Mouse (Mus musculus): ENCODE measurements at regions not wholly inside any gene's neighbourhood (a gene's known extent, or its start where the extent isn't known, plus 50 kb on each side); places are given as distances from the start of the nearest gene placed in this dataset.

- Histone ChIP-seq H3K4me2 (ENCODE audit: low read depth, low read length) (no peak overlapping the region), H3K27ac (ENCODE audit: low read length) (no peak overlapping the region), H3K4me1 (ENCODE audit: control insufficient read depth, insufficient read depth, low read length) (no peaks in the 10 kb centered on the region), H3K9ac (ENCODE audit: low read length) (no peak overlapping the region), H3K36me3 (ENCODE audit: control insufficient read depth, insufficient read depth, low read length) (no peaks in the 10 kb centered on the region), H3K9me3 (replicated peaks; ENCODE audit: control insufficient read depth, low read length) (no peaks in the 10 kb centered on the region), H3K4me3 (replicated peaks; ENCODE audit: low read length) (no peak overlapping the region), H3K27me3 (ENCODE audit: control insufficient read depth, insufficient read depth, low read length) (no peaks in the 10 kb centered on the region)
- no peak for ATAC-seq (ENCODE audit: insufficient read depth, low FRiP score)
- WGBS, result 64% methylated on average over 1 of the region's 1 CpGs
These were observed 267.3 kb upstream of the F930015N05Rik start for GRCm38 (mm10) chr11:64703776-64704175.

DNA sequence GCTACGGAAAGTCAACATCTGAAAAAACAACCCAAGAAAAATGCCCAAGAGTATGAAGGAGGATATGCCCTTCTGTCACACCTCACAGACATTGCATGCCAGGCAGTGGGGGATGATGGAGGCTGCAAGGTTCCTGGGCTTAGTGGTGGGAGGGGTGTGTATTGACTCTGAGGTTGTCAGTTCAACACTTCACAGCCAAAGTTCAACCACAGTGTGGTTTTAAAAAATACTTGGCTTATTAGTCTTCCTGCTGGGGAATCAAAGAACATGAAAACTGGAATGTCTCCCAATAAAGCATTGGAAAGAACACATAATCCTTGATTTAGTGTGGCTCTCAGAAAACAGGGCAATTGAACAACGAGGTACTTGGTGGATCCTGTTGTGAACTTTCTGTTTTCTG lies 267.0 kb upstream of the Elac2 start:
- Histone ChIP-seq H3K27me3 (ENCODE audit: control insufficient read depth, insufficient read depth, low read length) (no peaks in the 10 kb centered on the region), H3K9me3 (replicated peaks; ENCODE audit: control insufficient read depth, low read length) (peaks cover 4% of the 10 kb centered on the region; the same call in 1 of the 2 replicates), H3K27ac (ENCODE audit: low read length) (no peak overlapping the region), H3K9ac (ENCODE audit: low read length) (no peak overlapping the region), H3K4me3 (replicated peaks; ENCODE audit: low read length) (no peak overlapping the region), H3K4me2 (ENCODE audit: low read depth, low read length) (no peak overlapping the region), H3K4me1 (ENCODE audit: control insufficient read depth, insufficient read depth, low read length) (no peaks in the 10 kb centered on the region), H3K36me3 (ENCODE audit: control insufficient read depth, insufficient read depth, low read length) (no peaks in the 10 kb centered on the region)
- 77% methylated on average over 2 of the region's 2 CpGs for WGBS
- ATAC-seq (ENCODE audit: insufficient read depth, low FRiP score), result no peak

GRCm38 (mm10) chr11:64715182-64715581 lies 263.7 kb upstream of the Elac2 start:
- Histone ChIP-seq H3K9me3 (replicated peaks; ENCODE audit: control insufficient read depth, low read length) (no peaks in the 10 kb centered on the region; the same call in 1 of the 2 replicates), H3K27ac (ENCODE audit: low read length) (no peak overlapping the region), H3K36me3 (ENCODE audit: control insufficient read depth, insufficient read depth, low read length) (no peaks in the 10 kb centered on the region), H3K27me3 (ENCODE audit: control insufficient read depth, insufficient read depth, low read length) (no peaks in the 10 kb centered on the region), H3K4me1 (ENCODE audit: control insufficient read depth, insufficient read depth, low read length) (no peaks in the 10 kb centered on the region), H3K4me2 (ENCODE audit: low read depth, low read length) (no peak overlapping the region), H3K9ac (ENCODE audit: low read length) (no peak overlapping the region), H3K4me3 (replicated peaks; ENCODE audit: low read length) (no peak overlapping the region)
- ATAC-seq (ENCODE audit: insufficient read depth, low FRiP score), result no peak
- 58% methylated on average over 1 of the region's 1 CpGs for WGBS

DNA sequence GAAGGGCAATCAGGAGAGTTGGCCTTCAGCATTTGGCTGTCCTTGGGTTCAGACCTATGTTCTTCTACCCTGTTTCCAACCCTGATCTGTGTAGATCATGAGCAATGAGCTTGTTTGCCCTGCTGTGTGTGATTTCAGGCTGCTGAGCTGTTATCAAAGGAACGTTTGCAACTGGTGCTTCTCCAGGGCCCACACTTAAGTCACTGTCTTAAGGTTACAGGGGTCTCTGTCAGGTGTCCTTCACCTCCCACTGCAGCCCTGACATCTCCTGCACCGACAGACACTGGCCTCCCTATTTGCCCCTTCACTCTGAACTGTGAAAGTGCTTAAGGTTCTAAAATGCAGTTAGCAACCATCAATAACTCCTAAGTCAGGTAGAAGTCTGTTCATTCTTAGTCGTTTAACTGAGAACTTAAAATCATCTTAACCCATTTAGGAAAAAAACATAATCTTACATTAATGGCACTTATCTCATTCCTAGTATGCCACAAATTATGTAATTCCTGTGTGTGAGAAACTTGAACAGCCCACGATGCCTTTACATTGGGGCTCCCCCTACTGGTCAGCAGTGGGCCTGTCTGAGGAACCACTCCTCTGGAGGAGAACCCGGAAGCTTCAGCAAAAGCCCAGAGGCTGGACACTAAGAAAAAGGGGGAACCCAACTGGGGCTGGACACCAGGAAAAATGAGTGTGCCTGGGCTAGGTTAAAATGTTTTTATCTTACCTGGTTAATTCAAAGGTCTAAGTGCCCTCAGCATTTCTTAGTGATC lies 260.3 kb upstream of the Elac2 start:
- H3K27ac ChIP-seq (ENCODE audit: low read length), result no peak overlapping the region
- no peaks in the 10 kb centered on the region for H3K27me3 ChIP-seq (ENCODE audit: control insufficient read depth, insufficient read depth, low read length)
- H3K4me3 ChIP-seq (replicated peaks; ENCODE audit: low read length), result no peak overlapping the region
- no peak overlapping the region for H3K9ac ChIP-seq (ENCODE audit: low read length)
- peak; percentile 56; the same call in 1 of the 2 replicates for ATAC-seq (ENCODE audit: insufficient read depth, low FRiP score)
- H3K36me3 ChIP-seq (ENCODE audit: control insufficient read depth, insufficient read depth, low read length), result no peaks in the 10 kb centered on the region
- WGBS, result 8% methylated on average over 5 of the region's 5 CpGs
- H3K4me1 ChIP-seq (ENCODE audit: control insufficient read depth, insufficient read depth, low read length), result no peaks in the 10 kb centered on the region
- no peak overlapping the region for H3K4me2 ChIP-seq (ENCODE audit: low read depth, low read length)
- H3K9me3 ChIP-seq (replicated peaks; ENCODE audit: control insufficient read depth, low read length), result no peaks in the 10 kb centered on the region

GRCm38 (mm10) chr11:64726249-64726648 lies 252.6 kb upstream of the Elac2 start:
- Histone ChIP-seq H3K4me1 (ENCODE audit: control insufficient read depth, insufficient read depth, low read length) (no peaks in the 10 kb centered on the region), H3K4me3 (replicated peaks; ENCODE audit: low read length) (no peak overlapping the region), H3K36me3 (ENCODE audit: control insufficient read depth, insufficient read depth, low read length) (no peaks in the 10 kb centered on the region), H3K9ac (ENCODE audit: low read length) (no peak overlapping the region), H3K4me2 (ENCODE audit: low read depth, low read length) (no peak overlapping the region), H3K9me3 (replicated peaks; ENCODE audit: control insufficient read depth, low read length) (no peaks in the 10 kb centered on the region), H3K27me3 (ENCODE audit: control insufficient read depth, insufficient read depth, low read length) (no peaks in the 10 kb centered on the region), H3K27ac (ENCODE audit: low read length) (no peak overlapping the region)
- 82% methylated on average over 5 of the region's 5 CpGs for WGBS
- ATAC-seq (ENCODE audit: insufficient read depth, low FRiP score), result no peak

DNA sequence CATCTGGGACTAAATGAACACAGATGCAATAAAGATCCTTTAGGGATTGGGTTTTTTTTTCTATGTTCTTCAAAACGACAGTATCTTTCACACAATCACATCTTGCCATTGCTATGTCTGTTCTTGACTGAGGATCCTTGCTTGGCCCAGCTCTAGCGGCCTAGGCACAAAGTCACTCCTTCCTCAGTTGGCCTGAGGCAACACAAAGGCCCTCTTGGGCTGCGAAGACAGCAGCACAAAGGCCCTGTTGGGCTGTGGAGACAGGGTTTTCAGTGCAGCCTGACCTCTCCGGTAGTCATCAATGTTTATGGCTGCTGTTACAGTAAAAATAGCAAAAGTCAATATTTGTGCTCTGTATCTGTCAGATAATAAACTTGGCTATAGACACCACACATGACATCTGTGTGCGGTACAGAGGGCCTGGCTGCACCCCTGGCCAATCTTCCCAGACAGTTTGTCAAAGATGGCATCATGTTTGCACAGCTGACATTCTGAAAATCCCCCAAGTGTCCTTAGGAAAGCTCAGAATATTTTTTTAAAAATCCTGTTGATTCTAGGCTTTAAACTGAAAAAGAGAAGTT lies 250.9 kb upstream of the Elac2 start:
- Histone ChIP-seq H3K36me3 (ENCODE audit: control insufficient read depth, insufficient read depth, low read length) (no peaks in the 10 kb centered on the region), H3K4me2 (ENCODE audit: low read depth, low read length) (no peak overlapping the region), H3K27me3 (ENCODE audit: control insufficient read depth, insufficient read depth, low read length) (no peaks in the 10 kb centered on the region), H3K9ac (ENCODE audit: low read length) (no peak overlapping the region), H3K9me3 (replicated peaks; ENCODE audit: control insufficient read depth, low read length) (no peaks in the 10 kb centered on the region), H3K4me3 (replicated peaks; ENCODE audit: low read length) (no peak overlapping the region), H3K27ac (ENCODE audit: low read length) (no peak overlapping the region), H3K4me1 (ENCODE audit: control insufficient read depth, insufficient read depth, low read length) (no peaks in the 10 kb centered on the region)
- WGBS, result 56% methylated on average over 5 of the region's 5 CpGs
- no peak for ATAC-seq (ENCODE audit: insufficient read depth, low FRiP score)

DNA sequence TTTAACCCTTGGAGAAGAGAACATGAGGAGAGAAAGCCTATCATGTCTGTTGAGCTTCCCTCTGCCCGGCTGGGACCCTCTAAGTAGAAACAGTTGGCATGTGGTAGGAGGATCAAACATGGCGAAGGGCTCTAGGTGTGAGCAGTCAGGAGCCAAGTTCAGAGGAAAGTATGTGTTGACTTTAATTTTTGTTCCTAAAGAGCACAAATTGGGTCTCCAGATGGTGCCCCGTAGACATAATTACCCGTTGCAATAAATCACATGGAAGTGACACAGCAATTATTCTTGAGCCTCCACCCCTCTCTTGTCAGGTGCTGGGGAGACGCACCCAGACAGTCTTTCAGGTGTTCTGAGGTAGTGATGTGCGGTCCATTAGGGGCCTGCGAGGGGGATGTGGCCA lies 239.9 kb upstream of the Elac2 start:
- no peak overlapping the region for H3K27ac ChIP-seq (ENCODE audit: low read length)
- no peak overlapping the region for H3K9ac ChIP-seq (ENCODE audit: low read length)
- H3K27me3 ChIP-seq (ENCODE audit: control insufficient read depth, insufficient read depth, low read length), result no peaks in the 10 kb centered on the region
- 57% methylated on average over 7 of the region's 7 CpGs for WGBS
- H3K36me3 ChIP-seq (ENCODE audit: control insufficient read depth, insufficient read depth, low read length), result no peaks in the 10 kb centered on the region
- H3K9me3 ChIP-seq (replicated peaks; ENCODE audit: control insufficient read depth, low read length), result no peaks in the 10 kb centered on the region
- no peak overlapping the region for H3K4me2 ChIP-seq (ENCODE audit: low read depth, low read length)
- H3K4me3 ChIP-seq (replicated peaks; ENCODE audit: low read length), result no peak overlapping the region
- no peak for ATAC-seq (ENCODE audit: insufficient read depth, low FRiP score)
- no peaks in the 10 kb centered on the region for H3K4me1 ChIP-seq (ENCODE audit: control insufficient read depth, insufficient read depth, low read length)

DNA sequence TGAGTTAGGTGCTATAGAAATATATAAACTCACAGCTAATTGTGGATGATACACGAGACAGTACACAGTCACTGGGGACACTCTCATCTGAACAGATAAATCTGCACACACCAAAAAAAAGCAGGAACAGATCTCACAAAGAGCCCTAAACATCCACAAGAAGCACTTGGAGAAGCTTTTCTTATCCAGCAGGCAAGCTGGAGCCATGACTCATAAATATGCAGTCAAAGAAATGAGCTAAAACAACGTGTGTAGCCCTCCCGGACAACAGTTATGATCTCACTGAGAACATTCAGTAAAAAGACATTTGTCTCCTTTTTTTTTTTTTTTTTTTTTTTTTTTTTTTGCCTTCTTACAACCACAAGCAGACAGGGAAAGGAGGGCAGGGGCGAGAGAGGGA lies 235.1 kb upstream of the Elac2 start:
- no peaks in the 10 kb centered on the region for H3K36me3 ChIP-seq (ENCODE audit: control insufficient read depth, insufficient read depth, low read length)
- no peaks in the 10 kb centered on the region for H3K9me3 ChIP-seq (replicated peaks; ENCODE audit: control insufficient read depth, low read length)
- no peaks in the 10 kb centered on the region for H3K4me1 ChIP-seq (ENCODE audit: control insufficient read depth, insufficient read depth, low read length)
- no peak overlapping the region for H3K4me3 ChIP-seq (replicated peaks; ENCODE audit: low read length)
- H3K9ac ChIP-seq (ENCODE audit: low read length), result no peak overlapping the region
- H3K27me3 ChIP-seq (ENCODE audit: control insufficient read depth, insufficient read depth, low read length), result no peaks in the 10 kb centered on the region
- no peak overlapping the region for H3K4me2 ChIP-seq (ENCODE audit: low read depth, low read length)
- no peak for ATAC-seq (ENCODE audit: insufficient read depth, low FRiP score)
- 49% methylated on average over 4 of the region's 4 CpGs for WGBS
- H3K27ac ChIP-seq (ENCODE audit: low read length), result no peak overlapping the region

GRCm38 (mm10) chr11:64746146-64746545 lies 232.7 kb upstream of the Elac2 start:
- WGBS, result 72% methylated on average over 6 of the region's 6 CpGs
- Histone ChIP-seq H3K36me3 (ENCODE audit: control insufficient read depth, insufficient read depth, low read length) (no peaks in the 10 kb centered on the region), H3K4me2 (ENCODE audit: low read depth, low read length) (no peak overlapping the region), H3K4me1 (ENCODE audit: control insufficient read depth, insufficient read depth, low read length) (no peaks in the 10 kb centered on the region), H3K4me3 (replicated peaks; ENCODE audit: low read length) (no peak overlapping the region), H3K27me3 (ENCODE audit: control insufficient read depth, insufficient read depth, low read length) (no peaks in the 10 kb centered on the region), H3K9me3 (replicated peaks; ENCODE audit: control insufficient read depth, low read length) (no peaks in the 10 kb centered on the region), H3K27ac (ENCODE audit: low read length) (no peak overlapping the region), H3K9ac (ENCODE audit: low read length) (no peak overlapping the region)
- no peak for ATAC-seq (ENCODE audit: insufficient read depth, low FRiP score)
